Mouse (Mus musculus) MEL (cell line): ENCODE data around the gene Nr2f2.

ENCODE experiments used
- CTCF ChIP-seq, 3 experiments: IDR thresholded peaks in 2 of 3; conservative IDR thresholded peaks in 1 of 3; 2 replicates each; pipeline ENCODE4 v1.5.1; 2011 to 2012; ENCODE audit warnings: low read length in 3 of 3, low read depth in 2 of 3, mild to moderate bottlenecking in 2 of 3, improper control_type of control experiment in 1 of 3, inconsistent platforms in 1 of 3, mixed read lengths in 1 of 3, moderate library complexity in 1 of 3; ENCODE audit not compliant: control insufficient read depth in 1 of 3, insufficient read depth in 1 of 3, poor library complexity in 1 of 3, severe bottlenecking in 1 of 3
- GABPA ChIP-seq: IDR thresholded peaks from 2 replicates; pipeline ENCODE4 v1.6.1; 2012; ENCODE audit warnings: low read depth, mild to moderate bottlenecking, inconsistent platforms, low read length, improper control_type of control experiment, moderate library complexity
- GATA1 ChIP-seq: IDR thresholded peaks from 2 replicates; pipeline ENCODE4 v1.6.1; 2011; ENCODE audit warnings: low read depth, low read length, improper control_type of control experiment
- MXI1 ChIP-seq: IDR thresholded peaks from 2 replicates; pipeline ENCODE4 v1.6.1; 2011; ENCODE audit warnings: mild to moderate bottlenecking, low read depth, low read length, improper control_type of control experiment
- POLR2A ChIP-seq, 2 experiments: IDR thresholded peaks; 2 replicates each; pipeline ENCODE4 v1.6.1; 2011 to 2012; ENCODE audit warnings: low read length in 2 of 2, mild to moderate bottlenecking in 2 of 2, control low read depth in 1 of 2, improper control_type of control experiment in 1 of 2, low read depth in 1 of 2, moderate library complexity in 1 of 2; ENCODE audit not compliant: control insufficient read depth in 1 of 2, insufficient read depth in 1 of 2, poor library complexity in 1 of 2
- POLR2AphosphoS5 ChIP-seq: IDR thresholded peaks from 2 replicates; pipeline ENCODE4 v1.6.1; 2012; ENCODE audit warnings: low read depth, borderline replicate concordance, mild to moderate bottlenecking, inconsistent platforms, low read length, moderate library complexity, mixed read lengths
- SIN3A ChIP-seq: IDR thresholded peaks from 2 replicates; pipeline ENCODE4 v1.6.1; 2012; ENCODE audit warnings: low read length, improper control_type of control experiment, inconsistent platforms
- SMC3 ChIP-seq: IDR thresholded peaks from 2 replicates; pipeline ENCODE4 v1.6.1; 2011; ENCODE audit warnings: low read depth, low read length, improper control_type of control experiment
- USF1 ChIP-seq: IDR thresholded peaks from 2 replicates; pipeline ENCODE4 v1.6.1; 2014; ENCODE audit warnings: low read depth, mild to moderate bottlenecking, inconsistent platforms, low read length, improper control_type of control experiment, moderate library complexity

GRCm38 (mm10) chr7:70356691-70357515 is 9.6 kb downstream of the Nr2f2 start:
- TF ChIP-seq MXI1 = no peak
- no peak for TF ChIP-seq GATA1
- TF ChIP-seq USF1 = no peak
- no peak for TF ChIP-seq POLR2A (IDR thresholded peaks at IDR 0.05; ENCODE audit: control insufficient read depth in 1 of 2, insufficient read depth in 1 of 2, low read depth in 1 of 2, low read length in 2 of 2, poor library complexity in 1 of 2)
- TF ChIP-seq GABPA = no peak
- TF ChIP-seq CTCF (IDR thresholded peaks at IDR 0.05 in 2 of 3, conservative IDR thresholded peaks at IDR 0.05 in 1 of 3; ENCODE audit: control insufficient read depth in 1 of 3, insufficient read depth in 1 of 3, low read depth in 2 of 3, low read length in 3 of 3, poor library complexity in 1 of 3, severe bottlenecking in 1 of 3) = no peak
- no peak for TF ChIP-seq SMC3
- TF ChIP-seq POLR2AphosphoS5 = no peak
- no peak for TF ChIP-seq SIN3A
